Mouse (Mus musculus) left cerebral cortex, postnatal 10 days (tissue): ENCODE results near the gene Zmym4. TPM values are rescaled to one million over a fixed set of nuclear protein-coding genes. Genes with fewer than 3 reads are reported as not detected.

Experiments used
- DNase-seq, 2 experiments: peaks; one replicate each; pipeline ENCODE4 v3.0.0; 2021 to 2022; ENCODE audit warnings: low spot score in 2 of 2, mixed read lengths in 1 of 2; ENCODE audit errors: extremely low spot score in 1 of 2
- intact Hi-C: fragments of 180-260 bp; cut with DNase I; formaldehyde crosslinking; loops from one replicate; pipeline ENCODE4 v1.15.1; 2025
- total RNA-seq, 2 experiments: library from RNA; stranded (reverse); gene quantifications; 2 replicates each; pipeline ENCODE4 v1.2.3; 2021

Zmym4 gene
- total RNA-seq, 2 experiments from 2014 or later, result 48.7 to 52.7 TPM

DNA sequence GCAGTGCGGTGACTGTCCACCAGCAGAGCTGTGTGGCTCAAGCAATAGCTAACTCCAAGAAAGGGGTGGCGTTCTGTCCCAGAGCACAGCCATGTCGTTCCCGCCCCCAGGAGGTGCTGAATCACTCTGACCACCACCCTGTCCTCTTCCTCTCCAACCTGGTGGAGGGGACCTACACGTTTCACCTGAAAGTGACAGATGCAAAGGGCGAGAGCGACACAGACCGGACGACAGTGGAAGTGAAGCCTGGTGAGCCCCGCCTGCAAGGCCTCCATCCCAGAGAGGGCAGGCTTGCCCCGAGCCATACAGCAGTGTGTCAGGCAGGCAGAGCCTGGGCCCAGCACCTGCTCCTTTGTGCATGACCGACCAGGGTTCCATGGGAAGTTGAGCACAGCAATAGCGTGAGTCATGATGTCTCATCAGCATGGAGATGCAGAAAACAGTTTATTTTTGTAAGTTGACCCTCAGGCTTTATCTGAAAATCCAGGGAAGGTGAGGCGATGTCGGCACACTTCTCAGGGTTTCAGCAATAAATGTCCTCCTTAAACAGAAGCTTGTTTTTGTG, 126.9 kb downstream of the Zmym4 start:
- no peak for DNase-seq
- intact Hi-C loops, result loop anchor here (2.0 kb wide), 1 partner anchor 92 kb away; no protein-coding TSS in a partner anchor

DNA sequence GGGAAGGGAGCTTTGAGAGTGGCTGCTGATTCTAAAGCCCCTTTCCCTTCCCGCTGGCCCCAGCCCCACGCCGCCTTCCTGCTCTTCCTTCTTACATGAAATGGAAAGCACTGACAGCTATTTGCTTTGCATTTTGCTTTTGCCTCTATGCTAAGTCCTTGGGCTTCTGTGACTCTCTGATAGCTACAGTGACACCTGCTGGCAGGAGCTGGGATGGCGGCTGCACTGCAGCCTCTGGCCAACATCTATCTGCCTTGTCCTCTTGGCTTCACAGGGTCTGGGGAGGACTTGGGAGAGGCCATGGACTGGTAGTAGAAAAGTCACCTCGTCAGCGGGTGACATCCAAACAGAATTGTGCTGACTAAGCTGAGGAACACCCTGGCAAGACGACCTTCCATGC, 128.1 kb downstream of the Zmym4 start:
- DNase-seq, result peak; percentile 82 to 84
- intact Hi-C loops, result loop anchor here (2.0 to 10.0 kb wide), 3 partner anchors 91 to 285 kb away; partner anchors contain the start of gene Clspn

DNA sequence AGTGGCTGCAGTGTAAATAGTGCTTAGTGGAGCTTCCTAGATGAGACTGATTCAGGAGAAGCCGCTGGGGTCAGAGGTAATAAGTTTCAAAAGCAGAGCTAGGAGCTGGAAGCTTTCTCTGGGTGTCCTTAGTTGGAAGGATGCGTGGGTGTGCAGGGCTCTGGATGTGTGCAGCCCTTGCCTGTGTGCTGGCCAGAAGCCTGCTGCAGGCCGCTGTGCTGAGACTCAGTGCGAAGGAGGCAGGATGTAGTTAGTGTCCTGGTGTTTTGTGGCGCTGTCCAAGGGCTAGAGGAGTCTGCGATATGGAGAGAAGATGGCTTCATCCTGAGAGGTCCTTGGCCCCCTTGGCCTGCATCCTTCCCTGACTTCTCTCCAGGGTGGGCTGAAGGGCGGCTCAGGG, 129.1 kb downstream of the Zmym4 start:
- DNase-seq, result no peak
- intact Hi-C loops, result loop anchor here (5.0 to 10.0 kb wide), 2 partner anchors 236 to 284 kb away; partner anchors contain the start of gene Clspn

DNA sequence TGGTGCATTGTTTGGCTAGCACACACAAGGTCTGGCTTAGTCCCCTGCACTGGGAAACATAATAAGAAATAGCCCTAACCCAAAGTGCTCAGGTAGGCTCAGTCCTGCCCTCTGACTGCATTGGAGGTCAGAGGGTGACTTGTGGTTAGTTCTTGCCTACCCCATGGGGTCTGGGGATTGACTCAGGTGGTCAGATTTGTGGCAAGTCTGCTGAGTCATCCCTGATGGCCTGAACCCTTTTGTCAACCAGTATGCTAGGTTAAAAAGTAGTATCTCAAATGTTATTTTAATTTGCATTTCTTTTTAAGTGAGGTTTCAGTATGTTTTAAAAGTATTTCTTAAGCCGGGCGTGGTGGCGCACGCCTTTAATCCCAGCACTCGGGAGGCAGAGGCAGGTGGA, 136.8 kb downstream of the Zmym4 start:
- intact Hi-C loops, result loop anchor here (10.0 kb wide), 1 partner anchor 276 kb away; the partner anchor contains the start of gene Clspn
- no peak for DNase-seq

DNA sequence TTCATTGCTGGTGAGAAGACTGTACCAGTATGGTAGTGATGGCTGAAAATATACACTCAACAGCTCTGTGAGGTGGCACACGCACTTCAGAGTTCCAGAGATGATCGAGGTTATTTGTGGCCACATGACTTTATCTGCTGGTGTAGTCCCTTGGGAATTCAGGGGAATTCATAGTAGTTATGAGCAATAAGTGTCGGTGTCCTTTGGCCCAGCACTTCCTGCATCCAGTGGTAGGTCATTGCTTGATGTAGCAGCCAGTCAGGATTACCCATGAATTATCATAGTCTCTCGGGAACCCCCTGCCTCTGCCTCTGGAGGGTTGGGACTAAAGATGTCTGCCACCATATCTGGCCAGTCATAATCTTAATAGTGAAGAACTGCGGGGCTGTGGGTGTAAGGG, 144.0 kb downstream of the Zmym4 start:
- intact Hi-C loops, result no loop called here

DNA sequence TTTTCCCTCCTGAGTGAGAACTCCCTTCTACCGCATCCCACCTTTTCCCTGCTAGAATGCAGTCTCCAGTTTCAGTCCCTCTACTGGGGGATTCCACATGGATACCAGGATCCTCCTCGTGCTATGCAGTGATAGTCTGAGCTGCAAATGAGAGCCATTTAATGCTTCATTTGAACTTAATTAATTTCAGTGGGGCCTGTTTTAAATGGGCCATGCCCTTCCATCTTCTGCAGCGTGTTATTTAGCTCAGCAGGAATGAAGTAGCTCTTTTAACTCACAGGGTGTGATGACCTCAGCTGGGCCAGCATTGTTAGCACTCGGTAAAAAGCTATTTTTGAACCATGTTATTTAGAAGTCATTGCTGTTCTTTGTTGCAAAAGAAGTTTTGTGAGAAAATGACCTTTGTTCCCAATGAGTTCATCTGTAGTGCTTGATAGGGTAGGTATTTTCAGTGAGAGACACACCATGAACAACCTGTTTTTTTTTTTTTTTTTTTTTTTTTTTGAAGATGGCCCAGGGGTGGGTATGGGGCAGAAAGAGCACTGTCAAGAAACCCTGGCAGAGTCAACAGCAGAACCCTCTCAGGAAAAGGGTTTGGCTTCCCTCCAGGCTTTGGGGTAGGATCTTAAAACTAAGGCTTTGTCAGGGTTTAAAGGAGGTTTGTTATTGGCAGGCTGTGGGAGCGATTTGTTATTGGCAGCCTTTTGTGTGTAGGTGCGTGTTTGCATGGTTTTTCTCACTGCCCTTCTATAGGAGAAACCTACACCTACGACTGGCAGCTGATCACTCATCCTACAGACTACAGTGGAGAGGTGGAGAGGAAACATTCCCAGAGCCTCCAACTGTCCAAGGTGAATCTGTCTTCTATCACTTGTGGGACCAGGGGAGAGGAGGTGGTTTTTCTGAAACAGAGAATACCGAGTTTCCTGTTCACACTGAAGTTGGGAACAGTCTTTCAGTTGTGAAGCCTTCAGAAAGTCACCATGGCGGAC, 144.7 kb downstream of the Zmym4 start:
- no peak for DNase-seq
- intact Hi-C loops, result no loop called here

More for the DNA sequence above, 144.0 kb downstream of the Zmym4 start:
- no peak for DNase-seq

DNA sequence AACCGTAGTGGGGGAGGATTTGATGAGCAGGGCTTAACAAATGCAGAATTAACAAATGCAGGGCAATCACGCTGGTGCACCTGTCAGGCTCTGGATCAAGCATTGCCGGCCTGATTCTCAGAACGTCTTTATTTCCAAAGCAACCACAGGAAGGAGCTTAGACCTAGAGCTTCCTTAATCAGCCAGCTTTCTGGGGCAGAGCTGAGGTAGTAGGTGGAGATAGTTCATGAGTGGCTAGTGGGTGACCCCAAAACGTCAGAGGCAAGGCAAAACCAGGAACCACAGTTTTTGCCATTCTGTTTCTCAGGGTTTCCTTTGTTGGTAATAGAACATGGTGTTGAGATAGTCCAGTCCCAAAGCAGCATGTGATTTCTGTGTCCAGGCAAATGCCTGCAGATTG, 153.1 kb downstream of the Zmym4 start:
- intact Hi-C loops, result no loop called here
- no peak for DNase-seq

DNA sequence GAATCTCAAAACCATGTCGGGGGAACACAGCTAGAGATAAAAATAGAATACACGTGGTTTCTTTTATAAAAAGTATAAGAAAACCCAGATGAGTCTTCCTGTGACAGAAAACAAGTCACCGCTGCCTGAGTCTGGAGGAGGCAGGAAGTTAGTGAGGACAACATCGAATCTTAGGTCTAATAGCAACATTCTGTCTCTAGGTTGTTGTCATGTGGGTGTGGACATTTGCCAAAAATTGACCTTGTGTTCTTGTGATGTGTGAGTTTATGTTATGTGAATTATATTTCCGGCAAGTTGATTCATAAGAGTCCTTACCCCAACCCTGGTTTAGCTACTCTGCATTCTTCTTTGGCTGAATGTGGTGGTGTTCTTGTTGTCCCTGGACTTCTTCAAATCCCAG, 154.7 kb downstream of the Zmym4 start:
- no peak for DNase-seq
- intact Hi-C loops, result no loop called here

Other genes with a start within 250 kb of the Zmym4 start
- gene Tfap2e, start 231.9 kb downstream of the Zmym4 start, total RNA-seq, result not detected
- 100 to 1,000 TPM; 694 to 719 TPM for gene Ncdn, start 214.7 kb downstream of the Zmym4 start, total RNA-seq
- 10 to 100 TPM; 54.6 to 57.3 TPM for gene AU040320, start 214.6 kb downstream of the Zmym4 start, total RNA-seq
- 100 to 1,000 TPM; 283 to 303 TPM for gene Sfpq, start 53.2 kb upstream of the Zmym4 start, total RNA-seq
- gene Zmym1, start 93.0 kb upstream of the Zmym4 start, total RNA-seq, result 10 to 100 TPM; 12.6 to 12.8 TPM
- 10 to 100 TPM; 32.8 to 35.7 TPM for gene Zmym6, start 109.2 kb upstream of the Zmym4 start, total RNA-seq
- gene Tmem35b, start 155.6 kb upstream of the Zmym4 start, total RNA-seq, result 1 to 10 TPM; 2.2 to 2.6 TPM
- gene Dlgap3, start 201.1 kb upstream of the Zmym4 start, total RNA-seq, result 100 to 1,000 TPM; 275 to 284 TPM